Mouse (Mus musculus): ENCODE measurements at regions not wholly inside any gene's neighbourhood (a gene's known extent, or its start where the extent isn't known, plus 50 kb on each side); places are given as distances from the start of the nearest gene placed in this dataset.
"Not testable (repeated sequence)": the region's sequence is repeated elsewhere in the genome, so short reads cannot be mapped to it uniquely, and the experiment has no call there.

GRCm38 (mm10) chr9:27453476-27453875 lies 56.9 kb downstream of the Spata19 start:
- DNase-seq (ENCODE audit: low spot score in 2 of 2) = no peak

- DNase-seq (ENCODE audit: low spot score in 2 of 2) = no peak
Observed at GRCm38 (mm10) chr9:27453924-27454652, 57.5 kb downstream of the Spata19 start.

GRCm38 (mm10) chr9:27458335-27459040 lies 61.9 kb downstream of the Spata19 start:
- no peak for DNase-seq (ENCODE audit: low spot score in 2 of 2)

GRCm38 (mm10) chr9:27461029-27461428 lies 64.4 kb downstream of the Spata19 start:
- no peak for DNase-seq (ENCODE audit: low spot score in 2 of 2)

GRCm38 (mm10) chr9:27464006-27464405 lies 67.4 kb downstream of the Spata19 start:
- DNase-seq (ENCODE audit: low spot score in 2 of 2) = no peak

GRCm38 (mm10) chr9:27475468-27475867 lies 78.9 kb downstream of the Spata19 start:
- DNase-seq (ENCODE audit: low spot score in 2 of 2) = no peak

- DNase-seq (ENCODE audit: low spot score in 2 of 2) = no peak
Observed at GRCm38 (mm10) chr9:27476636-27477035, 80.0 kb downstream of the Spata19 start.

- no peak for DNase-seq (ENCODE audit: low spot score in 2 of 2)
Observed at GRCm38 (mm10) chr9:27477079-27477687, 80.6 kb downstream of the Spata19 start.

- DNase-seq (ENCODE audit: low spot score in 2 of 2) = no peak
Observed at GRCm38 (mm10) chr9:27478346-27478745, 81.7 kb downstream of the Spata19 start.

GRCm38 (mm10) chr9:27501816-27502215 lies 105.2 kb downstream of the Spata19 start:
- DNase-seq (ENCODE audit: low spot score in 2 of 2) = no peak

GRCm38 (mm10) chr9:27509157-27509556 lies 112.6 kb downstream of the Spata19 start:
- no peak for DNase-seq (ENCODE audit: low spot score in 2 of 2)

- DNase-seq (ENCODE audit: low spot score in 2 of 2) = no peak
Observed at GRCm38 (mm10) chr9:27509711-27510110, 113.1 kb downstream of the Spata19 start.

GRCm38 (mm10) chr9:27511161-27511560 lies 114.6 kb downstream of the Spata19 start:
- DNase-seq (ENCODE audit: low spot score in 2 of 2) = no peak

- DNase-seq (ENCODE audit: low spot score in 2 of 2) = no peak
Observed at GRCm38 (mm10) chr9:27515427-27516110, 119.0 kb downstream of the Spata19 start.

GRCm38 (mm10) chr9:27518031-27518430 lies 121.4 kb downstream of the Spata19 start:
- no peak for DNase-seq (ENCODE audit: low spot score in 2 of 2)

- DNase-seq (ENCODE audit: low spot score in 2 of 2) = no peak
Observed at GRCm38 (mm10) chr9:27519711-27520110, 123.1 kb downstream of the Spata19 start.

GRCm38 (mm10) chr9:27521181-27521580 lies 124.6 kb downstream of the Spata19 start:
- DNase-seq (ENCODE audit: low spot score in 2 of 2) = no peak

GRCm38 (mm10) chr9:27526681-27527080 lies 130.1 kb downstream of the Spata19 start:
- DNase-seq (ENCODE audit: low spot score in 2 of 2) = no peak

GRCm38 (mm10) chr9:27538480-27538879 lies 141.9 kb downstream of the Spata19 start:
- no peak for DNase-seq (ENCODE audit: low spot score in 2 of 2)

- DNase-seq (ENCODE audit: low spot score in 2 of 2) = no peak
Observed at GRCm38 (mm10) chr9:27541585-27542151, 145.1 kb downstream of the Spata19 start.

- DNase-seq (ENCODE audit: low spot score in 2 of 2) = not testable (repeated sequence)
Observed at GRCm38 (mm10) chr9:27554697-27555096, 158.1 kb downstream of the Spata19 start.

Measured in adrenal gland, adult 18-20 months (tissue).